Mouse (Mus musculus) adrenal gland, adult 2 months (tissue): ENCODE results near the gene Vdac1. TPM values are rescaled to one million over a fixed set of nuclear protein-coding genes. Genes with fewer than 3 reads are reported as not detected.

Experiments
- DNase-seq: peaks from one replicate; pipeline ENCODE4 v3.0.0; 2021
- polyA plus RNA-seq: library from polyadenylated mRNA; depleted of rRNA; stranded (reverse); fragments of >200 nt; gene quantifications from 2 replicates; pipeline ENCODE4 v1.2.3, GENCODE M21; 2012; rRNA removed
- total RNA-seq, 2 experiments: library from RNA; stranded (reverse); gene quantifications; 2 replicates each; pipeline ENCODE4 v1.2.3; 2021

The Vdac1 gene
- total and polyA plus RNA-seq, 3 experiments: 60.1 to 458 (median 353) TPM

DNA sequence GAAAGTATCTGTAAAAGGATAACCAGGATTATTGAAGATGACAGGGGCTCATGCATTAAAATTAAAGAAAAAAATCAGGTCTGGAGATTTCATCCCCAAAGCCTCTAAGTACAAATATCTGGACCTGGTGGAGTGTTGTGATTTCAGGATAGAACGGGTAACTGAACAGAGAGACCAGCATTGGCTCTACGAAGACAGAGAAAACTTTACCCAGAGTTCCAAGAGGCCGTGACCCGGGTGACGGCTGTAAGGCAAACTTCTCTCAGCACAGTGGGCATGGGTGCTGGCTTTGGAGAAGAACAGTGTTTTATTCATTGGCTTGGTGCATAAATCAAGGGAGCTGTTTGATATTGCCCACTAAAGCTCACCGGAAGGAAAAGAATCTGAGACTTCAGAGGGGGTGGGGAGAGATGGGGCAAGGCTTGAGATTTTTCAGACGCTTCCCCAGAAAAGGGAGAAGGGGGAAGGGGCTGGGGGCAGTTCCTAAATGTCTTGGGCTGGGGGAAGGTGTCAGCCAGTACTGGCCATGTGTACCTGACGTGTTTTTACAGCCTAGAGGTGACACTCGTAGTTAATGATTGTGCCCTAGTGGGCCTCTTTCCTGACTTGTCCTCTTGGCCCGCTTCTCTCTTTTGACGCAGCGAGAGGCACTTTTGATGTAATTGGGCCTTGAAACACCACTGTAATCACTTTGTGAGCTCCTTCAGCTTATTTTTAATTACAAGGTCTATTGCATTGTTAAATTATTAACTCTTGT, 59.8 kb downstream of the Vdac1 start:
- no peak for DNase-seq

- peak; percentile 51 for DNase-seq
Observed at GRCm38 (mm10) chr11:52421053-52421778, 60.6 kb downstream of the Vdac1 start.

DNA sequence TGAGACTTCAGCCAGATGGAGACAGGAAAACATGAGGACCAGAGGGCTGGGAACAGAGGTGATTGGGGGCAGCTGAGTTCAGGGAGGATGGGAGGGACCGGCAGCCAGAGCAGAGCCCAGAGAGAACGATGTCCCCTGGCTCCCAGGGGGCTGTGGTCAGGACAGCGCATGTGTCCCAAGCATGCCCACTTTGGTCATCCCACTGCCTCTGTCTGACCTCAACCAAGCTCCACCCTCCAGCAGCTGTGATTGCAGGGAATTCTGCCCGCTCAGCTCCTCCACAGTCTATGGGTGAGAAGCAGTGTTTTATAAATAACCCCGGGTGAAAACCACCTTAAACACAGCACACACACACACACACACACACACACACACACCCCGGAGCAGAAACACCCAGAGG, 68.8 kb downstream of the Vdac1 start:
- DNase-seq: no peak

DNA sequence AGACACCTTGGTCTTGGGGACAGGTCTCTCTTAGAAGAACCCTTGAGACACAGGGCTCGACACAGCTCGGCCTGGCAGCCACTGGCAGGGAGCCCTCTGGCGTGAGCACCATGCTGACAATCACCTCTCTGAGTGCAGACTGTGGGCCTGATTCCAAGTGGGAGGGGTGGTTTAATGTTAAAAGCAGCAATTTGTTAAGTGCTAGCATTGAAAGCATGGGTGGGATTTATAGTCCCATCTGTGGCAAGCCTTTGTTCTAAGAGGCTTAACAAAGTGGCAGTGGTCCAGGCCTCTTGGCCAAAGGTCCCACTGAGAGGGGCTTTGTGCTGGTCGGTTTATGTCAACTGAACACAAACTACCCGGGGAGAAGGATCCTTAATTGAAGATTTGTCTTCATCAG, 70.9 kb downstream of the Vdac1 start:
- DNase-seq: peak; percentile 76

DNA sequence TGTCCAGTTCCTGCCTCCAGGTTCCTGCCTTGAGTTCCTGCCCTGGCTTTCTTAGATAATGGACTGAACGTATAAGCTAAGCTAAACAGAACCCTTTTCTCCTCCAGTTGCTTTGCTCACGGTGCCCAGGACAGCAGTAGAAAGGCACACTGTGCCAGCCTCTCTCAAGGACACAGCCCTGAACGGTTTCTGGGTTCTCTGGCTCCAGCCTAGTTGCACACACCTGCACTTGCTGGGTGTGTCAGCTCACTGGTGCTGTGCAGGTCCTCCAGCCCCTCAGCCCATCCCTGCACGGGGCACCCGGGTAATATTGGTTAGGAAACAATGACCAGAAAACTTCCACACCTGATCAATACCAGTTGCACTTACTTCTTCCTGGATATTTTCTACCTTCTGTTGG, 71.5 kb downstream of the Vdac1 start:
- DNase-seq: peak; percentile 41

DNA sequence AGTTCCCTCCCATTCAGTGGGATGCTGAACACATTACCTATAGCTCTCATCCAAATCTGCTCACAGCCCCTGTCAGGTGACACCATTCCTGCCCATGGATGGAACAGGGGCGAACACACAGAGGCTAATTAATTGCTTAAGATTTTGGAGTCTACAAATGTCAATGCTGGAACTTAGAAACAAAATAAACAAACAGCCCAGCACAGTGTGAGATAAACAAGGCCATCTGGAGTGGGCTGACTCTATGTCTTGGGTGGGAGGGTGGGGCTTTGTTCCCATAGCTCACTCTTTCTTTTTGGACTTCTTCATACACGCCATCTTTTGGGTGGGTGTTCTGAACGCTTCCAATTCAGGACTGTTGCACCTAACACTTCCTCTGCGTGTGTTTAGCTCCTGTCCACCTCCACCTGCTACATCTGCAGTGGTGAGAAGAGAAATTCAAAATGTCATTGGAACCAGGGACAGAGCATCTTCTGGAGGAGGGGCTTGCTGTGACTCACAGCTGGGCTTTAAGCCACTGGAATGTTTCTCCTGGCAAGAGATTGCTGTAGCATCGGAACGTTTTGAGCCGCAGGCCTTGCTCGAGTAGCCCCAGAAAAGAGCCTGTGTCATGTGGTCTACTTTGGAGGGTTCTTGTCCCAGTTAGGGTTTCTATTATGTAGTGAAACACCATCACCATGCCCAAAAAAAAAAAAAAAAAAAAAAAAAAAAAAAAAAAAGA, 72.6 kb downstream of the Vdac1 start:
- peak; percentile 86 for DNase-seq

- DNase-seq: no peak
Observed at GRCm38 (mm10) chr11:52433797-52434195, 73.1 kb downstream of the Vdac1 start.

GRCm38 (mm10) chr11:52435466-52435865, 74.8 kb downstream of the Vdac1 start:
- DNase-seq: peak; percentile 73

GRCm38 (mm10) chr11:52437123-52437522, 76.5 kb downstream of the Vdac1 start:
- no peak for DNase-seq

Other genes with a start within 250 kb of the Vdac1 start
- not detected for gene Olfr1373, start 215.3 kb upstream of the Vdac1 start, total RNA-seq
- not detected in 2 replicates for gene Olfr1373, start 215.3 kb upstream of the Vdac1 start, polyA plus RNA-seq
- not detected for gene Olfr1371, start 146.9 kb upstream of the Vdac1 start, total RNA-seq
- not detected in 2 replicates for gene Olfr1371, start 146.9 kb upstream of the Vdac1 start, polyA plus RNA-seq
- gene Skp1a, start 128.9 kb upstream of the Vdac1 start, total RNA-seq: 100 to 1,000 TPM; 396 to 522 TPM
- 10.6 and 11.1 TPM in 2 replicates for gene Skp1a, start 128.9 kb upstream of the Vdac1 start, polyA plus RNA-seq
- 10 to 100 TPM; 32.1 to 48.6 TPM for gene Tcf7, start 77.8 kb upstream of the Vdac1 start, total RNA-seq
- gene Tcf7, start 77.8 kb upstream of the Vdac1 start, polyA plus RNA-seq: 56.1 and 60.3 TPM in 2 replicates
- 100 to 1,000 TPM; 142 to 144 TPM for gene 9530068E07Rik, start 35.6 kb downstream of the Vdac1 start, total RNA-seq
- gene 9530068E07Rik, start 35.6 kb downstream of the Vdac1 start, polyA plus RNA-seq: 241 and 242 TPM in 2 replicates